Mouse (Mus musculus) kidney, postnatal 36 days (tissue): ENCODE measurements around the gene Pgk2.
"Not testable (repeated sequence)": the region's sequence is repeated elsewhere in the genome, so short reads cannot be mapped to it uniquely, and the experiment has no call there.

ENCODE experiments used
- DNase-seq, 2 experiments: peaks; one replicate each; pipeline ENCODE4 v3.0.0; 2021 to 2022; ENCODE audit warnings: mixed read lengths in 2 of 2

Gene Pgk2

DNA sequence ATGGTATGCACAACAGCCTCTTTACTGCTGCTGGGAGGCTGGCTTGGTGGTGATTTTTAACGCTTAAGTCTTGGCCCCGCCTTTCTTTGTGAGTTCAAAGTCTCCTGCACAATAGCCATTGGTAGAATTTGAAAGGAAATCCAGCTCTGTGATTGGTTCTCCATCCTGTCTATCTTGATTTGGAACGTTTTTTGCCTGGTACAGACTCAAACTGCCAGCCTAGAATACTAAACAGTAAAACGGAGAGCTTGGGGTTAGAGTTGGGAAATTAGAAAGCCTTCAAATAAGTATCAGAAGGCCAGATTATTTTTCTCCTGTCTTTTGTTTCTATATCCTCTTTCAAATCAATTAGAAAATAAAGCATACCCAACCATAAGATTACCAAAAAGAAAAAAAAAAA lies at the start of gene Pgk2:
TSS of gene Pgk2 (minus strand) at position 101 of the 400 bp plus-strand sequence.
- DNase-seq: no peak

DNA sequence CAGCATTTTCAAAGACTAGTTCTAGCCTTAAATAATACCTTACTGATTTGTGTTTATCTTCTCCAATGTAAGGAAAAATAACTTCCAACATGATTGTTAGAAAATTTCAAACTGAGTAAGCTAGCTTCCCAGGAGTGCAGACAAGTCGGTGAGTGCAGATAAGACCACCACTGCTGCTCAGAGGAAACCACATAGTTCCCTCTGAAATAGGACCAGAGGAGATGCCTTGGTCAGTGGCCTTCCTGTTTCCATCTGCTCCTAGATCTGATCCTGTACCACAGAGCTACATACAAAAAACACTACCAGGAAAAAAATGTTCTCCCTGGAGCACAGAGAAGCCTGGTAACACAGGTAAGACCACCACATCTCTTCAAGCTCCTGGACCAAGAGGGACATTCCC lies 44.0 kb upstream of the Pgk2 start:
- DNase-seq: no peak

DNA sequence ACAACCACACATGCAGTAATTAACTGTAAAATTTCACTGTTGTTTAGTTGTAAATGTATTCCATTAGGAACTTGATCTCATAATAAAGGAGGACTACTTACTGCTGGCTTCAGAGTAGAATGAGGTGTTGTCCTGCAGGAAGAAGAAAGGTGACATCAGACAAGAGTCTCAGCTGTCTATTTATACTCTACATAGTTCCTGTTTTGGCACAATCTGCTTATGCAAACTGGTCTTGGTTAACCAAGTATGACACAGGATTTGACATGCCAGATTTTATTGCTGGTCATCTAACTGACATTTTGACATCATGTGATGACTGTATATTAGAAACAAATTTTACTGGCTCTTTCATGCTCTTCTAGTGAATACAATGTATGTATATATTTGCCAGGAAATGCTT lies 33.7 kb upstream of the Pgk2 start, which contains the start of gene Crisp3:
TSS of gene Crisp3 (minus strand) at position 154 of the 400 bp plus-strand sequence.
- no peak for DNase-seq

GRCm38 (mm10) chr17:40201803-40202202 lies 6.6 kb downstream of the Pgk2 start:
- DNase-seq: not testable (repeated sequence)

DNA sequence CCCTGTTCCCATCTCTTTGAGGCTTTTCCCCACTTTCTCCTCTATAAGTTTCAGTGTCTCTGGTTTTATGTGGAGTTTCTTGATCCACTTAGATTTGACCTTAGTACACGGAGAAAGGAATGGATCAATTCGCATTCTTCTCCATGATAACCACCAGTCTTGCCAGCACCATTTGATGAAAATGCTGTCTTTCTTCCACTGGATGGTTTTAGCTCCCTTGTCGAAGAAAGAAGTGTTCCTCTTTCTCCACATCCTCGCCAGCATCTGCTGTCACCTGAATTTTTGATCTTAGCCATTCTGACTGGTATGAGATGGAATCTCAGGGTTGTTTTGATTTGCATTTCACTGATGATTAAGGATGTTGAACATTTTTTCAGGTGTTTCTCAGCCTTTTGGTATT lies 18.2 kb downstream of the Pgk2 start:
- not testable (repeated sequence) for DNase-seq

- not testable (repeated sequence) for DNase-seq
These were observed 50.6 kb downstream of the Pgk2 start for GRCm38 (mm10) chr17:40157729-40158359.
